Mouse (Mus musculus): ENCODE results near the gene Cox15.

- TF ChIP-seq FLI1 (IDR thresholded peaks at IDR 0.05; ENCODE audit: low read length) (no peak), GATA1 (IDR thresholded peaks at IDR 0.05; ENCODE audit: borderline replicate concordance, low read length) (no peak)
Observed at GRCm38 (mm10) chr19:43708206-43708605, 44.6 kb downstream of the Cox15 start.

Measured in megakaryocyte, embryonic 14.5 days (primary cell).